Mouse (Mus musculus): ENCODE data around the gene Matk.

GRCm38 (mm10) chr10:81236471-81237268 lies 16.1 kb upstream of the Matk start:
- TF ChIP-seq CTCF (IDR thresholded peaks at IDR 0.05; ENCODE audit: low read depth) = no peak
- TF ChIP-seq EP300 (IDR thresholded peaks at IDR 0.05; ENCODE audit: low read depth) = no peak
